Mouse (Mus musculus): Measurements from ENCODE around the gene Elk4.

- no peak for TF ChIP-seq CTCF (IDR thresholded peaks at IDR 0.05; ENCODE audit: control insufficient read depth, insufficient read depth, insufficient replicate concordance, low read depth, low read length)
- TF ChIP-seq POLR2A (IDR thresholded peaks at IDR 0.05; ENCODE audit: control insufficient read depth, low read depth, low read length): no peak
Measured at GRCm38 (mm10) chr1:132011785-132012184, 4.4 kb downstream of the Elk4 start.
